Comparison of ENCODE assay signal across 12 mouse cellular contexts in the genomic region with DNA sequence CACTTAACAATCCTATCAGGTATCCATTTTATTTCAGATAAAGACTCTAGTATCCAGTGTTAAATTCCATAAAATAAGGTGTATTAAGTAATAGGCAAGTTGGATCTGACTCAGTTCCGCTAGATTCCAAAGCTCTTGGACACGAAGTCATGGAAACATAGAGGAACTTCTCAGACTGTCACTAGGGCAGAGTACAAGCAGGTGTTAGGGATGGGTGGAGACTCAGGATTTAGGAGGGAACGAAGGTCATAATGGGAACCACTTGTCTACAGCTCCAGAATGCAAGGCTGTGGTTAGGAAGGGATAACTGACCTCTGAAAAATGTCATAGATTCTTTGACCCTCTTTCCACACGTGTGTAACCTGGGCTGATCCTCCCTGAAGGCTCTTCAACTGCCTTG.
"Had no signal": no experiment of that assay in that cellular context is flagged by ENCODE, and none has a peak within 500 bp of the region (broad histone marks: within the 10 kb centered on the region; RNA-seq: fewer than 3 reads in every experiment).

No protein-coding gene starts in this region.

- H3K4me3 ChIP-seq: layer of hippocampus, adult 2 months; limb, embryonic 13.5 days; midbrain, embryonic 15.5 days; neural tube, embryonic 13.5 days; stomach, embryonic 15.5 days had no signal

- H3K36me3 ChIP-seq: limb, embryonic 13.5 days; midbrain, embryonic 15.5 days; neural tube, embryonic 13.5 days; stomach, embryonic 15.5 days had no signal

- ATAC-seq: midbrain, embryonic 15.5 days had no signal

- H3K27ac ChIP-seq: layer of hippocampus, adult 2 months; limb, embryonic 13.5 days; midbrain, embryonic 15.5 days; neural tube, embryonic 13.5 days; stomach, embryonic 15.5 days had no signal

- H3K4me1 ChIP-seq: limb, embryonic 13.5 days; midbrain, embryonic 15.5 days; neural tube, embryonic 13.5 days; stomach, embryonic 15.5 days had no signal

- H3K9ac ChIP-seq: limb, embryonic 13.5 days; midbrain, embryonic 15.5 days; neural tube, embryonic 13.5 days; stomach, embryonic 15.5 days had no signal

- H3K9me3 ChIP-seq: limb, embryonic 13.5 days; midbrain, embryonic 15.5 days; neural tube, embryonic 13.5 days; stomach, embryonic 15.5 days had no signal

- H3K4me2 ChIP-seq: limb, embryonic 13.5 days; midbrain, embryonic 15.5 days; neural tube, embryonic 13.5 days; stomach, embryonic 15.5 days had no signal

- DNase-seq: kidney, postnatal 10 days; kidney, postnatal 4 days; left cerebral cortex, postnatal 4 days; lung, adult 18-20 months; right cerebral cortex, postnatal 14 days; thymus, adult 2 months; thymus, postnatal 25 days had no signal

- H3K27me3 ChIP-seq: limb, embryonic 13.5 days; midbrain, embryonic 15.5 days; neural tube, embryonic 13.5 days; stomach, embryonic 15.5 days had no signal
